Mouse (Mus musculus): ENCODE data around the gene Eras. TPM values are rescaled to one million over a fixed set of nuclear protein-coding genes. Genes with fewer than 3 reads are reported as not detected.

Gene Eras
- not detected in 2 replicates for polyA plus RNA-seq (2015; fragmentation: Nextera tagmentation; extraction: Ambion mirVana)

DNA sequence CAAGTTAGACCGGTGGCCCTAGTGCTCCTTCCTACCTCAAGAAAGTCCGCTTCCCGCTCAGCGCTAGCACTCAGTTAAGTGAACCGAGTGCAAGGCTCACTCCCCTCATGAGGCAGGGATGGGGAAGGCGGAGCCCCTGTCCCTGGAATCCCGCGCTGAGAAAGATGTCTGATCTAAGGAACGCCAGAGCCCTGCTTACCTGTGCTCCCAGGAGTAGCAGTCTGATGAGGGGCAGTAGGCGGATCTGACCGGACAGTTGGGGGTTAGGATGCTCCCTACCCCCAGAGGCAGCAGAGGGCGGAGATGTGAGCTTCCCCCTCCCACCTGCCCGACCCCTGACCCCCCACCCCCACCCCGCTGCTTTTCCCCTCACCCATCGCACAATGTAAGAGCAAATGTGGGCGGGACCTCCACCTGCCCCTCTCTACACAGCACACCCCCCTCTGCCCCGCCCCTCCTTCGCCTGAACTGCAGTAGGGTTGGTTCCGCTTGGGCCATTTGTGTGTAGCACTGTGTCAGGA, at the start of gene Eras:
TSS of gene Eras (minus strand) at position 338 of the 521 bp plus-strand sequence.
- 25% methylated on average over 19 of the region's 19 CpGs for WGBS
- H3K9ac ChIP-seq (replicated peaks), result no peak within 1 kb of the TSS
- H3K27me3 ChIP-seq, result no peaks in the 10 kb centered on the region
- no peak within 1 kb of the TSS for H3K27ac ChIP-seq (replicated peaks)
- H3K4me3 ChIP-seq, result no peak within 1 kb of the TSS
- H3K4me1 ChIP-seq, result no peaks in the 10 kb centered on the region
- no peaks in the 10 kb centered on the region for H3K9me3 ChIP-seq
- no peak for ATAC-seq (replicated peaks)
- no peak within 1 kb of the TSS for H3K4me2 ChIP-seq (replicated peaks)
- H3K36me3 ChIP-seq, result peaks cover 8% of the 10 kb centered on the region; the same call in 1 of the 2 replicates

DNA sequence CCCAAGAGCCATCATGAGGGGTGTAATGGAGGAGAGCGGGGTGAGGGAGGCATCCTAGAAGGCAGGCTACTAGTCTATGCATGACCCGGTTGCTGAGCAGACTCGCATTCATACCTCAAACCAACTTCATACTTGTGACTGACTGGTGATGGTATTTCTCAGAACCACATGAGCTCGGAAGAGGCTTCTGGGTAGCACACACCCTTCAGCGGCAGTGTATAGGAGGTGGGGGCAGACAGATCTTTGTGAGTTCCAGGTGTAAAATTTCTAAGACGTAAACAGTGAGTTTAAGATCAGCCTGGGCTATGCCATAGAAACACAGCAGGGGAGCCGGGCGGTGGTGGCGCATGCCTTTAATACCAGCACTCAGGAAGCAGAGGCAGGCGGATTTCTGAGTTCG, 49.5 kb upstream of the Eras start, which contains the start of gene Gata1:
TSS of gene Gata1 (minus strand) at position 180 of the 400 bp plus-strand sequence.
- WGBS, result 90% methylated on average over 11 of the region's 11 CpGs
- ATAC-seq (replicated peaks), result no peak
- H3K27ac ChIP-seq (replicated peaks), result no peak within 1 kb of the TSS

DNA sequence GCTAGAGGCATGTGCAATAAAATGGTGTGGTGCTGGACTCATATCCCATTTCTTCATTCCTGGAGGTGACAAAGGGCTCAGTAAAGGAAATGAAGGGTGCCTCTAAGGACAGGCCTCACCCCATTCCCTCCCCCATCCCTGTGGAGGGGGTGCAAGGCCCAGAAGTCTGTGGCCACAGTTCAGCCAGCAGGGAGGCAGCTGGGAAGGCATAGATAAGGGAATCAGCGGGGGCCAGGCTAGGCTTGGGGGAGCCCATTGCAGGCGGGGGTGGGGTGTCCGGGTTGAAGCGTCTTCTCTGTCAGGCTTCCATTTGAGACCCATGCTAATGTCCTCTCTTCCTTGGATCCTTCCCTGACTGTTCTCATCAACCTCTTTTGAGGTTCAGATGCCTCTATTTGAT, 42.9 kb upstream of the Eras start:
- Histone ChIP-seq H3K9me3 (no peaks in the 10 kb centered on the region), H3K9ac (replicated peaks) (no peak overlapping the region), H3K4me1 (no peaks in the 10 kb centered on the region), H3K4me2 (replicated peaks) (no peak overlapping the region), H3K27me3 (no peaks in the 10 kb centered on the region), H3K36me3 (no peaks in the 10 kb centered on the region), H3K27ac (replicated peaks) (no peak overlapping the region), H3K4me3 (no peak overlapping the region)
- ATAC-seq (replicated peaks), result no peak
- WGBS, result 69% methylated on average over 4 of the region's 4 CpGs

More for the DNA sequence above, 49.5 kb upstream of the Eras start, which contains the start of gene Gata1:
- no peak within 1 kb of the TSS for H3K9ac ChIP-seq (replicated peaks)
- H3K27me3 ChIP-seq, result no peaks in the 10 kb centered on the region
- no peaks in the 10 kb centered on the region for H3K36me3 ChIP-seq
- no peaks in the 10 kb centered on the region for H3K9me3 ChIP-seq
- H3K4me2 ChIP-seq (replicated peaks), result no peak within 1 kb of the TSS
- H3K4me3 ChIP-seq, result no peak within 1 kb of the TSS
- no peaks in the 10 kb centered on the region for H3K4me1 ChIP-seq

GRCm38 (mm10) chrX:7968899-7969298, 40.5 kb upstream of the Eras start:
- H3K27me3 ChIP-seq, result no peaks in the 10 kb centered on the region
- no peak overlapping the region for H3K4me2 ChIP-seq (replicated peaks)
- no peak overlapping the region for H3K9ac ChIP-seq (replicated peaks)
- no peaks in the 10 kb centered on the region for H3K4me1 ChIP-seq
- H3K36me3 ChIP-seq, result no peaks in the 10 kb centered on the region
- H3K27ac ChIP-seq (replicated peaks), result no peak overlapping the region
- 91% methylated on average over 3 of the region's 3 CpGs for WGBS
- H3K4me3 ChIP-seq, result no peak overlapping the region
- ATAC-seq (replicated peaks), result no peak
- H3K9me3 ChIP-seq, result no peaks in the 10 kb centered on the region

DNA sequence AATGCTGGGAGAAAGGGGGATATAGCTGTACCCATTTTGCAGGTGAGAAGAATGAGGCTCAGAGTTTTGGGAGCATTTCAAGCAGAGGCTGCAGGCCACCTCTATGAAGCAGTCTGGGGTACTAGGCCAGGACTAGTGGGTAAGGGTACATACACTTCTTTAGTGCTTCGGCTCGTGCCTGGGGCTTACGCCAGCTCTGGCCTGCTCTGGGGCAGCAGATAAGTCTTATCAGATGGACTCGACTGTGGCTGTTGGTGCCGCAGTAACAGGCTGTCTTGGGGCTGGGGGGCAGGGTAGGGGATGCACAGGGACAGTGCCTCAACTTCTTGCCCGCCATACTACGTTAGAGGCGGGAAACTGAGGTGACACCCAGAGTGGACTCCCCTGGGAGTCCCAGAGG, 39.8 kb upstream of the Eras start:
- Histone ChIP-seq H3K4me3 (no peak overlapping the region), H3K4me1 (no peaks in the 10 kb centered on the region), H3K9ac (replicated peaks) (no peak overlapping the region), H3K9me3 (no peaks in the 10 kb centered on the region), H3K36me3 (no peaks in the 10 kb centered on the region), H3K27me3 (no peaks in the 10 kb centered on the region), H3K4me2 (replicated peaks) (no peak overlapping the region), H3K27ac (replicated peaks) (no peak overlapping the region)
- WGBS, result 94% methylated on average over 8 of the region's 8 CpGs
- ATAC-seq (replicated peaks), result no peak

GRCm38 (mm10) chrX:7967596-7968201, 39.3 kb upstream of the Eras start:
- no peak for ATAC-seq (replicated peaks)
- Histone ChIP-seq H3K4me3 (no peak overlapping the region), H3K27me3 (no peaks in the 10 kb centered on the region), H3K9me3 (no peaks in the 10 kb centered on the region), H3K9ac (replicated peaks) (no peak overlapping the region), H3K36me3 (no peaks in the 10 kb centered on the region), H3K4me2 (replicated peaks) (no peak overlapping the region), H3K27ac (replicated peaks) (no peak overlapping the region), H3K4me1 (no peaks in the 10 kb centered on the region)
- 87% methylated on average over 6 of the region's 9 CpGs for WGBS

DNA sequence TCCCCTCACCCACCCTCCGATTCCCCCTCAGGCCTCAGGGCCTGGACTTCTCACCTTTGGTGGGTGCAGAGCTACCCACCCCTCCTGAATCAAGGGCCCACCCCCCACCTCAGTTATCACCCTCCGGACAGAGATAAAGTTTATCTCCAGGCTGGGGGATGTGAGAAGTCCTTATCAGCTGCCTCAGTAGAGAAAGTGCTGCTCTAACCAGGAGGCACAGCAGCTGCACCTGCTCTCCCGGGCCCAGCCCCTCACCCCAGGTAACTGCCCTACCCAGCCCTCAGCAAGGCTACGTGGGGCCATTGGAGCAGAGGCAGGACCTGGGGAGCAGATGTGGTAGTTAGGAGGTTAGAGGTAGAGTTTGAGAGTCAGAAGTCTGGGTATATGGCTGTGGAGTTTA, 37.8 kb upstream of the Eras start:
- Histone ChIP-seq H3K27me3 (no peaks in the 10 kb centered on the region), H3K4me1 (no peaks in the 10 kb centered on the region), H3K36me3 (no peaks in the 10 kb centered on the region), H3K4me2 (replicated peaks) (no peak overlapping the region), H3K27ac (replicated peaks) (no peak overlapping the region), H3K9me3 (no peaks in the 10 kb centered on the region), H3K9ac (replicated peaks) (no peak overlapping the region), H3K4me3 (no peak overlapping the region)
- 86% methylated on average over 4 of the region's 4 CpGs for WGBS
- ATAC-seq (replicated peaks), result no peak

DNA sequence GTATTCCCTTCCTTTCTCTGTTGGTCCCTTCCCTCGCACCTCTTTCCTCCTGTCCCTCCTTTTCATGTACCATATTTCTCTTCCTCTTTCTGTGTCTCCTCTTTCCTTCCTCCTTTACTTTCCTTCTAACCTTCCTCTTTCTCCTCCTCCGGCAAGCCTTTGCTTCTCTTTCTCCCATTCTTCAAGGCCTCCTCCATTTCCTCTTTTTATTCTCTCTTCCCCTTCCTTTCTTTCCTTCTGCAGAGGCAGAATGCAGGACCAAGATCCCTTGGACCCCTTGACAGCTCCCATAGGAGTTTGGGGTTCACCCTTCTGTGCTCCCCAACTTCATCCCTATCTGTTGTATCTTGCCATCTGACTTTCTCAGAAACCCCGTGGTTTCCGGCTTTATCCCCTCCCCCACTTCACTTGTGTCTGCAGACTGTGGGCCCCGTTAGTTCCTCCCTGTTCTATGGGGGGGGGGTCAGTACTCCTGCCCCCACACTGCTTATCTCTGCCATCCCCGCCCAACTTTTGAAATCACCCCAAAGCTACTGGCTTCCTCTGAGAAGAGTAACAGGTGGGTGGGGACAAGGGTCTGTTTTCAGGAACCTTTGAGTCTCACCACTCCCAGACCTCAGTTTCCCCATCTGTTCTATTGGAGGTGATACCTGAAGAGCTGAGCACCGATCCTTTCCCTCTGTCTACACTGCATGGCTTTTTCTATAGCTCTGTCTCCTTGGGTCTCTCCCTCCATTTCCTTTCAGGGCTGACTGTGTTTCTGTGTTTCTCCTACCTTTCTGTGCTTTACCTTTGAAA, 35.6 kb upstream of the Eras start:
- Histone ChIP-seq H3K36me3 (no peaks in the 10 kb centered on the region), H3K4me2 (replicated peaks) (no peak overlapping the region), H3K4me1 (no peaks in the 10 kb centered on the region), H3K27ac (replicated peaks) (no peak overlapping the region), H3K9ac (replicated peaks) (no peak overlapping the region), H3K4me3 (no peak overlapping the region), H3K27me3 (no peaks in the 10 kb centered on the region), H3K9me3 (no peaks in the 10 kb centered on the region)
- WGBS, result 84% methylated on average over 7 of the region's 7 CpGs
- no peak for ATAC-seq (replicated peaks)

DNA sequence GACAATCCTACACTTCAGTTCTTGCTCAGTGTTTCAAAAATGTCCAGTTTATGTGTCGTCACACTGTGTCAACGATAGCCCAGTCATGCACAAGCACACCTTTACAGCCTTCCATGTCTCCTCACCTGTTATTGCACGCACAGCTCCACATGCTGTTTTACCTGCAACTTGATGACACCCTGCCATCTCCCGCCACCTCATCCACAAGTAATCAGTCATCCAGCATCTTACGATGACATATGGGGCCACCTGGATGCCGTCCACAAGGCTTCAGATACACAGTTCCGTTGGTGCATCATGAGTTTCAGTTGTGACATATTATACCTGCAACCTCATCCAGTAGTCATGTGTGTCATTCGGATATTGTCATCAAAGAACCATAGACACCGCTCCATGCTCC, 30.5 kb upstream of the Eras start:
- Histone ChIP-seq H3K4me2 (replicated peaks) (no peak overlapping the region), H3K4me3 (no peak overlapping the region), H3K4me1 (no peaks in the 10 kb centered on the region), H3K9ac (replicated peaks) (no peak overlapping the region), H3K27me3 (no peaks in the 10 kb centered on the region), H3K9me3 (no peaks in the 10 kb centered on the region), H3K27ac (replicated peaks) (no peak overlapping the region), H3K36me3 (no peaks in the 10 kb centered on the region)
- 93% methylated on average over 9 of the region's 9 CpGs for WGBS
- ATAC-seq (replicated peaks), result no peak

- no peak for ATAC-seq (replicated peaks)
- H3K36me3 ChIP-seq, result no peaks in the 10 kb centered on the region
- H3K4me3 ChIP-seq, result no peak overlapping the region
- H3K9me3 ChIP-seq, result no peaks in the 10 kb centered on the region
- H3K27ac ChIP-seq (replicated peaks), result no peak overlapping the region
- H3K27me3 ChIP-seq, result no peaks in the 10 kb centered on the region
- 0 out of 2 replicates have a peak, but pooled peaks cover 4% of the 10 kb centered on the region for H3K4me1 ChIP-seq
- WGBS, result 89% methylated on average over 7 of the region's 7 CpGs
- H3K4me2 ChIP-seq (replicated peaks), result no peak overlapping the region
- H3K9ac ChIP-seq (replicated peaks), result no peak overlapping the region
These were observed 21.7 kb upstream of the Eras start for GRCm38 (mm10) chrX:7950091-7950490.

- ATAC-seq (replicated peaks), result peak; percentile 99
- Histone ChIP-seq H3K4me1 (0 out of 2 replicates have a peak, but pooled peaks cover 4% of the 10 kb centered on the region), H3K4me3 (peak overlapping the region; percentile 53), H3K9me3 (no peaks in the 10 kb centered on the region), H3K4me2 (replicated peaks) (peak overlapping the region; percentile 40), H3K27ac (replicated peaks) (peak overlapping the region; percentile 46), H3K36me3 (no peaks in the 10 kb centered on the region), H3K9ac (replicated peaks) (peak overlapping the region; percentile 53), H3K27me3 (no peaks in the 10 kb centered on the region)
- WGBS, result 18% methylated on average over 38 of the region's 38 CpGs
These were observed 19.6 kb upstream of the Eras start for GRCm38 (mm10) chrX:7947900-7948492.
